Mouse (Mus musculus): ENCODE measurements around the gene Misp. TPM values are rescaled to one million over a fixed set of nuclear protein-coding genes. Genes with fewer than 3 reads are reported as not detected.

The Misp gene
- 0.04 and 0.30 TPM in 2 replicates for polyA plus RNA-seq (2012)

DNA sequence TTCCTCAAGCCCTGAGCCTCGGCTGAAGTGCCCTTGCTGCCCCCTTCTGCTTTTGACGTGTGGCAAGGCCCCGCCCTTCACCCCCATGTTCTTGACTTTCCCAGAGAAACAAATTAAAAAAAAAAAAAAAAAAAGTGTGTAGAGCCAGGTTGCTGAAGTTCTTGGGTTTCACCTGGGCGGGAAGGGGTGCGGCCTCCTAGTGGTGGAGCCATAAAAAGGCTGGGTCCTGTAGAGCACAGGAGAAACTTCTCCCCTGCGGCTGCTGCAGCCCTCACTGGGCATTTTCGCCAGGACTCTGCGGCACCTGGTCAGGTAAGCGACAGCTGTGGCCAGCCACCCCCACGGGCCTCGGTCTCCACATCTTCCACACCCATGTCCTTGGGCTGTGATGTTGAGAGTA lies at the start of gene Misp:
Gene Misp, plus strand, starts transcription at position 208 of the 400 bp plus-strand sequence.

DNA sequence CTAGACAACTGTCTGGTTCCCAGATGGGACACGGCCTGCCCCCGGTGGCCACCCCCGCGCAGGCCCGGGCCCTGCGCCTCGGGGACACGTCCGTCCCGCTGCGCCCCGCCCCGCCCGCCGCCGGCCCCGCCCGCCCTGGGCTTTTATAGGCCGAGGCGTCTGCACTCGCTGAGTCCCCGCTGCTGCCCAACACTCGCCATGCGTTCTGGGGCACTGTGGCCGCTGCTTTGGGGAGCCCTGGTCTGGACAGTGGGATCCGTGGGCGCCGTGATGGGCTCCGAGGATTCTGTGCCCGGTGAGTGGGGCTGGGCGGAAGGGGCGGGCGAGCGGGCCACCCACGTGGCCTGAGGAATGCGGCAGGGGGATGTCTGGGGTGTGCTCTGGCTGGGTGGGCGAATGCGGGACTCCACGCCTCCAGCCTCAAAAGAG lies 43.7 kb upstream of the Misp start, which contains the start of gene Fstl3:
Gene Fstl3, plus strand, starts transcription at position 170 of the 429 bp plus-strand sequence.

DNA sequence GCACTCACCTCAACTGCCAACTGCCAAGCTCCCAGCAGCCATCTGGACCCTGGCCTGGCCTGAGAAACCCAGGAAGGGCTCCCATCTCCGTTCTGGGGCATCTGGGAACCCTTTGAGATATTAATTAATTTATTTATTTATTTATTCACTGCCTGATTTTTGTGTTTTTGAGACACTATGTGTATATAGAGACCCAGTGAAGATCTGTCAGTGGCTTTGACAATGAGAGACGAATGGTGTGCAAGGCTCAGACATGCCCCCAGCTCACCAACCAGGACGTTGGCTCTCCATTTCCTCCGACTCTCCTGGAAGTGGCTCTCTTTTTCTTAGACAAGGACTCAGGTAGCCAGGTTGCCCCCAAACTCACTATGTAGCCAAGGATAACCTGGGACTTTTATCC lies 29.9 kb upstream of the Misp start, which contains the start of gene Prss57:
Gene Prss57, minus strand, starts transcription at position 101 of the 400 bp plus-strand sequence.

DNA sequence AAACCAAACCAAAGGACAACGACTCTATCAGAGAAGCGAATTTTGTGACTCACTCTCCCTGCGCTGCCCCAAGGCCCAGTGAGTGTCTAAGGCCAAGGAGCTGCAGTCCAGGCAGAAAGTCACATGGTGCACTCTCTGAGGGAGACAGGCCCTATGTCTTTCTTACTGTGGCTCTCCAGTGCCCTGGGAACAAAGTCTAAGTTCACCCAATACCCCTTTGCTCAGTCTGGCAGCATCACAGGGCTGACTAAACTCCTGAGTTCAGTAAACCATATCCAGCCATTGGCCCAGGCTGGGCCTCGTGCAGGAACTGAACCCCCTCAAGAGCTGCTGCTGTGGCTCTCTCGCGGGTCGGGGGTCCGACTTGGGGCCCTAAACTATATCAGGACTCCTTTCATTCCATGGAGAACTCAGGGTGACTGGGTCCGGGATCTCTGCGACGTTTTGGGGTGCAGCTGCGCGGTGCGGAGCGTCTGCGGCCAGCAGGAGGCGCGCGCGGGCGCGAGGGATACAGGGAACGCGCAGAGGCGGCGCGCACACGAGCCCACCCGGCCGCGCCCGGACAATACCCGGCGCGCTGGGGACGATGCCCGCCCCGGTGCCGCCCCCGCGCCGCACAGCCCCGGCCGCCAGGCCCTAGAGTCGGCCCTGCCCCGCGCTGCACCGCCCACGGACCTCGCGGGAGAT lies 27.6 kb upstream of the Misp start, which contains the start of gene Palm:
Gene Palm, plus strand, starts transcription at position 522 of the 687 bp plus-strand sequence.

DNA sequence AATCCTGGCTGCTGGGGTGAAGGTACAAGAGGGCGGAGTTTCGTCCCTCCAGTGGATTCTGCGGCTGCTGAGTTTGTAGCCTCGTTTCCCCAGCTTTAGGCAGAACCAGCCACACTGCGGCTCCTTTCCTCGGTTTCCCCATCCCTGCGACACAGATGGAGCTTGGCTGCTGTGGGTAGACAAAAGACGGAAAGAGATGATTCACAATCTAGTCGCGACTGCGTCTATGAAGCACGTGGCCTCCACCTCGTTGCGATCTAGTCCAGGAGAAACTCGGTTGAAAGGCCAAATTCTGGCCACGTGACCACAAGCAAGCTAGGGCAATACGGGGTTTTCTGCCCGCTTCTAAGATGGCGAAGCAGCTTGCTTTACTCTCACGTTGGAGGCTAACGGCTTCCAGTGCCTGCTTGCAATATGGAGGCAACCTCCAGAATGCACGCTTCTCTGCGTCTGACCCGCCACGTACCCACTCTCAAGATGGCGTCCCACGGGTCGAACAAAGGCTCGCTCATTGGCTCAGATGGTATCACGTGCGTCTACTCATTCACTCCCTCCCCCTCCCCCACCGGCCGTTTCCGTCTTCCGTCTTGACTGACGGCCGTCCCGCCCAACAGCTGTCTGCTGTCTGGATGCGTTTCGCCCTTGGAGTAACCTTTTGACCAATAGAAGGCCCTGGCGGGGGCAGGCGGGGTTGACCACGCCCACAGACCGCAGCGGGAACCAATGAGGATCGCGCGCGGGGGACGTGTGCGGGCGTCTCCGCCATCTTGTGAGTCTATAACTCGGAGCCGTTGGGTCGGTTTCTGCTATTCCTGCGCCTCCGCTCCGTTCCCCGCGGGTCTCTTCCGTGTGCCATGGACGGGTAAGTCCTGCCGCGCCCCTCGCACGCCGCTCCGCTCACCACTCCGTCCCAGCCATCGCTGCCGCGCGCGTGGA lies 33.3 kb downstream of the Misp start, which contains the start of gene Ptbp1:
Gene Ptbp1, plus strand, starts transcription at position 568 of the 936 bp plus-strand sequence.

DNA sequence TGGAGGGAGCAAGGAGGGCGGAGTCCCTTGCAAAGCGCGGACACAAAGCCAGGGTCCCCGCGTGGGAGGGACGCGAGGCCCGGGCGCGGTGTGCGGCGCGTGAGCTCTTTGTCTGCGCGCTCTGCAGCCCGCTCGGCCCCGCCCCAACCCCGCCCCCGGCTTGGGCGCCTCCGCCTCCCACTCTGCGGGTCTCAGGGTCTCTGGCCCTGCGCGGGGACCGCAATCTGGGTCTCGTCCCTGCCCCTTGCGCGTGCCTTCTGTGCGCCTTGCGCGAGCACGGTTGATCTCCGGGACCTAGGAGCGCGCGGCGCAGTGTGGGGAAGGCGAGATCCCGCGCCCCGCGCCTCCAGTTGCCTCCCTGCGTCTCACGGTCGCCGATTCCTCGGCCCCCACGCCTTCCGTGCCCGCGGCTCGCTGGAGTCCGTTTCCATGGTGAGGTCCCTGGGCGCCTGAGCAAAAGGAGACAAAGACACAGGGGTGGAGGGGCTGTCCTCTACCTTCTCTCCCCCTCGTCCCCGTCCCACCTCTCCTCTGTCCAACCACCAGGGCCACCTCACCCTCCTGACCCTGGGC lies 53.6 kb downstream of the Misp start, which contains the start of the genes Prtn3 and Plppr3:
Gene Prtn3, plus strand, starts transcription at position 187 of the 573 bp plus-strand sequence.
Gene Plppr3, minus strand, starts transcription at position 345 of the 573 bp plus-strand sequence.

Other genes starting within 250 kb of the Misp start
- not detected in 2 replicates for gene Theg, start 233.7 kb upstream of the Misp start, polyA plus RNA-seq (2012)
- not detected in 2 replicates for gene C2cd4c, start 207.0 kb upstream of the Misp start, polyA plus RNA-seq (2012)
- gene Shc2, start 183.1 kb upstream of the Misp start, polyA plus RNA-seq (2012), result not detected in 2 replicates
- not detected in 2 replicates for gene Odf3l2, start 175.3 kb upstream of the Misp start, polyA plus RNA-seq (2012)
- gene Madcam1, start 156.4 kb upstream of the Misp start, polyA plus RNA-seq (2012), result 0.12 and 0.15 TPM in 2 replicates
- 116 and 132 TPM in 2 replicates for gene Tpgs1, start 151.6 kb upstream of the Misp start, polyA plus RNA-seq (2012)
- 250 and 260 TPM in 2 replicates for gene Cdc34, start 138.8 kb upstream of the Misp start, polyA plus RNA-seq (2012)
- 1.2 and 1.3 TPM in 2 replicates for gene Gzmm, start 132.0 kb upstream of the Misp start, polyA plus RNA-seq (2012)
- gene Bsg, start 116.5 kb upstream of the Misp start, polyA plus RNA-seq (2012), result 829 and 893 TPM in 2 replicates
- 1.00 and 1.2 TPM in 2 replicates for gene Hcn2, start 104.4 kb upstream of the Misp start, polyA plus RNA-seq (2012)
- gene Polrmt, start 74.4 kb upstream of the Misp start, polyA plus RNA-seq (2012), result 34.1 and 38.0 TPM in 2 replicates
- gene Fgf22, start 65.9 kb upstream of the Misp start, polyA plus RNA-seq (2012), result not detected in 2 replicates
- 324 and 356 TPM in 2 replicates for gene Rnf126, start 54.0 kb upstream of the Misp start, polyA plus RNA-seq (2012)
- gene Fstl3, start 43.7 kb upstream of the Misp start, polyA plus RNA-seq (2012), result 4.6 and 5.4 TPM in 2 replicates
- 34.9 and 51.7 TPM in 2 replicates for gene Prss57, start 30.0 kb upstream of the Misp start, polyA plus RNA-seq (2012)
- gene Palm, start 27.4 kb upstream of the Misp start, polyA plus RNA-seq (2012), result 290 and 348 TPM in 2 replicates
- 1,442 and 1,522 TPM in 2 replicates for gene Ptbp1, start 33.4 kb downstream of the Misp start, polyA plus RNA-seq (2012)
- 5,178 and 10,445 TPM in 2 replicates for gene Prtn3, start 53.5 kb downstream of the Misp start, polyA plus RNA-seq (2012)
- gene Plppr3, start 53.6 kb downstream of the Misp start, polyA plus RNA-seq (2012), result 288 and 339 TPM in 2 replicates
- gene Elane, start 65.3 kb downstream of the Misp start, polyA plus RNA-seq (2012), result 4,000 and 7,851 TPM in 2 replicates
- gene Cfd, start 69.9 kb downstream of the Misp start, polyA plus RNA-seq (2012), result 0.94 and 1.3 TPM in 2 replicates
- 69.1 and 76.6 TPM in 2 replicates for gene Med16, start 87.9 kb downstream of the Misp start, polyA plus RNA-seq (2012)
- gene Gm26602, start 89.9 kb downstream of the Misp start, polyA plus RNA-seq (2012), result 2.1 TPM in 1 of 2 replicates, not detected in the other
- gene Kiss1r, start 96.0 kb downstream of the Misp start, polyA plus RNA-seq (2012), result 0.41 and 0.64 TPM in 2 replicates
- 230 and 265 TPM in 2 replicates for gene R3hdm4, start 100.2 kb downstream of the Misp start, polyA plus RNA-seq (2012)
- 94.7 and 145 TPM in 2 replicates for gene Arid3a, start 106.1 kb downstream of the Misp start, polyA plus RNA-seq (2012)
- 54.4 and 61.7 TPM in 2 replicates for gene Wdr18, start 139.2 kb downstream of the Misp start, polyA plus RNA-seq (2012)
- 0.09 and 0.12 TPM in 2 replicates for gene Grin3b, start 149.7 kb downstream of the Misp start, polyA plus RNA-seq (2012)
- 378 and 414 TPM in 2 replicates for gene Tmem259, start 163.3 kb downstream of the Misp start, polyA plus RNA-seq (2012)
- gene Cnn2, start 167.6 kb downstream of the Misp start, polyA plus RNA-seq (2012), result 245 and 295 TPM in 2 replicates
- gene Abca7, start 175.5 kb downstream of the Misp start, polyA plus RNA-seq (2012), result 54.4 and 60.8 TPM in 2 replicates
- 397 and 427 TPM in 2 replicates for gene Arhgap45, start 195.7 kb downstream of the Misp start, polyA plus RNA-seq (2012)
- 217 and 273 TPM in 2 replicates for gene Polr2e, start 218.8 kb downstream of the Misp start, polyA plus RNA-seq (2012)
- gene Gpx4, start 226.2 kb downstream of the Misp start, polyA plus RNA-seq (2012), result 1,103 and 1,136 TPM in 2 replicates

All from megakaryocyte-erythroid progenitor cell, adult 5 weeks (primary cell).